Mouse (Mus musculus): ENCODE data around the gene Maml2.

The Maml2 gene

GRCm38 (mm10) chr9:13492807-13493206 lies 195.1 kb downstream of the Maml2 start:
- DNase-seq (ENCODE audit: low read depth) = no peak

DNA sequence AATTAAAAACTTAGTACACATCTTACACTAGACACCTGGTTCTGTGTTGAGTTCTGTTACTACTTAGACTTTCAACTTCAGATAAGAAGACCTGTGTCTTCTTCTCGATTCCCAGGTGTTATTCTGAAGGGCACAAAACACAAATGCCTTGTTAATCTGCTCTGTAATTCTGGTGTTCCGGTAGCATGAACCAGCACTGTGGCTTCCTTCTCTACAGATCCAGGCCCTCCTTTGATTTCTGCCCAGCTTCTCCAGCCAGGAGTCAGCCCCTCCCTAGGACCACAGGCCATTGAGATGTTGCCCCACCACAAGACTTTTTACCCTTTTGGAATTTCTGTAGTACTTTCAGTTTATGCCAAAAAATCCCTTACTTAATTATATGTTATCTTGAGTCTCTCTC lies 196.0 kb downstream of the Maml2 start:
- DNase-seq (ENCODE audit: low read depth) = no peak

- DNase-seq (ENCODE audit: low read depth) = no peak
Measured at GRCm38 (mm10) chr9:13495530-13495929, 197.8 kb downstream of the Maml2 start.

DNA sequence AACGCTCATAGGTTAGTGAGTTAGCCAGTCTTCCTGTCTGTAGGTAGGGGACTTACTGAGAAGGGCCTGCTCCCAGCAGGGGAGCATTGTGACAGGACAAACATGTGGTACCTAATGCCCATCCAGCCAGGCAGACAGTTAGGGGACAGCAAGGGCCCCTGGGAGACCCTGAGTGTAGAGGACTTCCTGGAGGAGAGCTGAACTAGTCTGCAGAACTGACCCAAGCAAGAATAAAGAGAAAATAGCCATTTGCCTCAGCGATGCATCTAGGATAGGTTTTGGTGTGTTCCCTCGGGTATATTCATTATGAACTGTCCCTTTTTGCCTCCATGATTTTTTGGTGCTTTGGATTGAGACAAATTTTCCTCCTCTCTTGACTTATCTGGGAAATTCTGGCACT lies 199.3 kb downstream of the Maml2 start:
- no peak for DNase-seq (ENCODE audit: low read depth)

- no peak for DNase-seq (ENCODE audit: low read depth)
Measured at GRCm38 (mm10) chr9:13497690-13498333, 200.1 kb downstream of the Maml2 start.

- no peak for DNase-seq (ENCODE audit: low read depth)
Measured at GRCm38 (mm10) chr9:13500045-13500444, 202.3 kb downstream of the Maml2 start.

- no peak for DNase-seq (ENCODE audit: low read depth)
Measured at GRCm38 (mm10) chr9:13505024-13505423, 207.3 kb downstream of the Maml2 start.

DNA sequence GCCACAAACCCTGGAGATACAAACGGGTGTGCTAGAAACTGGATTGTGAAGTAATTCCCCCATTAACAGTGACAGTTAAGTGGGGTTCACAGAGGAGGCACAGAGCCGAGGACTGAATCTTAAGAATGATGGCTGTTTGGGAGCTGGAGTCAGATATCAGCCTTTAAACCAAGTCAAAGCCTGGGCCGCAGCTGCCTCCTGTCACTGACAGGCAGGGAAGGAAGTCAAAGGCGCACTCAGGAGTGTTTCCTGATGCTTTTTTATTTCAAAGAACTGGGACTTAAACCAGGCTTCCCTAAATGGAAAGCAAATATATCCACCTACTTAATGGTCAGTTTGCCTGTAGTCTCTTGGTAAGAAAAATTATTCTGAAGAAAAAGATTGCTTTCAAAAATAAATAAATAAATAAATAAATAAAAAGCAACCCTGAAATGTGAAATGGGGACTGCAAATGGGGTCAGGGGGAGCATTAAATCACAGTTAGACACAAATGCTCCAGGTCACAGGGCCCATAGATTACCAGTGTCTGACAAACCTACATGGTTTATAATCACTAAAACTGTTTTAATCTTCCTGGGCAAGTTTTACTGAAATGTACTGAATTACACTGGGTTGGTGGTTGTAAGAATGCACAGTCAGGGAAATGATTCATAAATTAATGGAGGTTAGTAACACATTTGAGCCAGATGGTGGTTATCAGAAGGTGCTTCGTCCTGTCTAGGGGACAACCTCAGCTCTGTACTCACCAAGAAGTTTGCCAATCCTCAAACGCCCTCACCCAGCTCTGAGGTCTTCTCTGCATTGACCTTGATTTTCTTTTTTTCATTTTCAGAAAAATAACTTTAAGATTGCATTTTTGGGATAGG lies 209.4 kb downstream of the Maml2 start:
- DNase-seq (ENCODE audit: low read depth) = no peak

DNA sequence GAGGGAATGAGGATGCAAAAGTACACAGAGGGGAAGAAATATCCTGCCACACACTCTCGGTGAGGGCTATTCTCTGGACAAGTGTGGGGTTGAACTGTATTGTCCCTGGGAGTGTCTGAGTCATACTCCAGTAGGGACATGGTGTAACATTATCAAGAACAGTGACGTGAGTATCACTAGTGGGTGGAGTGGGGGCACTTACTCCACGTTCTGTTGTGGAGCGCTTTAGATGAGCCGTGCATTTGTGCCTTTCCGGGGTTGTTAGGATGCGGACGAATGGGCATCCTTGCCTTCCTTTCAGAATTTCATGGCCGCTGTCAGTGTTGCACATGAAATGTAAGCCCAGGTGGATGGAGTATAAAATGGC lies 210.0 kb downstream of the Maml2 start:
- no peak for DNase-seq (ENCODE audit: low read depth)

- peak; percentile 11 for DNase-seq (ENCODE audit: low read depth)
Measured at GRCm38 (mm10) chr9:13509751-13510150, 212.0 kb downstream of the Maml2 start.

DNA sequence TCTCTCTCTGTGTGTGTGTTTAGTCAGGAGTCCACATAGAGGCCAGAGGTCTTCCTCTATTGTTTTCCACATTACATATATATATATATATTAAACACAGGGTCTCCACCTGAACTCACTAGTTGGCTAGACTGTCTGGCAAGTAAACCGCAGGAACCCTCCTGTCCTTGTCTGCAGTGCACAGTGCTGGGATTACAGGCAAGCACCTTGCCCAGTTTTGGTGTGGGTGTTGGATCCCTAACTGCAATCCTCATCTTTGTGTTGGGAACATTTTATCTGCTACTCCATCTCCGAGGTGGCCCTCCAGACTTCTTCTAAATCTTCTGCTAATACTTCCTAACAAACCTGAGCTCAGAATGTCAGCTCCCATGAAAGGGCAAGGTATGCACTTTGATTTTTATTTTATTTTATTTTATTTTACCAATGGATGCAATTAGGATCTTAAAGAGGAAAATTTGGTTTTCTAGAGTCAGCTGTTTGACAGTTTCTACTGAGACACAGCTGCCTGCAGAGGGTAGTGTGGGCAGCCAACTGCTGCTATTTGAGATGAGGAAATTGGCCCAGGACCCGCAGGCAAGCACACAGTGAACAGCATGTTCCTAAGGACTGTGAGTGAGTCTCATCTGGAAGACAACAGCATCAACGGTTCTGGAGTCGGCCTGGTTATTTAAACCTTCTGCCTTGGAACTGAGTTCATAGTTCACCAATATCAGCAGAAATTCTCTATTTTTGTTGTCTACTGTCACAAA lies 213.0 kb downstream of the Maml2 start:
- DNase-seq (ENCODE audit: low read depth) = no peak

GRCm38 (mm10) chr9:13513135-13513534 lies 215.4 kb downstream of the Maml2 start:
- no peak for DNase-seq (ENCODE audit: low read depth)

DNA sequence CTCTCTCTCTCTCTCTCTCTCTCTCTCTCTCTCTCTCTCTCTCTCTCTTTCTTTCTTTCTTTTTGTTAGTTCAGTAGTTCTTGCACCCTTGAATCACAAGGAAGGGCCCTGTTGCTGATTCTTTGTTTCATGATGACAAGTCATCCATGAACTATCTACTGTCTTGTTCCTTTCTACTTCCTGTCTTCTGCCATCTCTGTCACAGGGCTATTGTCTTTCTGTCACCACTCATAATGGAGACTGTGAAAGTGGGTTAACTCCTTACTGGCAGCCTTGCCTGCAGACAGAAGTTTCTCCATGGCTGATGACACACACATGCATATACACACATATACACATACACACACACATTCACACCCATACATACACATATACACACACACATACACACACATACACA lies 216.7 kb downstream of the Maml2 start:
- no peak for DNase-seq (ENCODE audit: low read depth)

DNA sequence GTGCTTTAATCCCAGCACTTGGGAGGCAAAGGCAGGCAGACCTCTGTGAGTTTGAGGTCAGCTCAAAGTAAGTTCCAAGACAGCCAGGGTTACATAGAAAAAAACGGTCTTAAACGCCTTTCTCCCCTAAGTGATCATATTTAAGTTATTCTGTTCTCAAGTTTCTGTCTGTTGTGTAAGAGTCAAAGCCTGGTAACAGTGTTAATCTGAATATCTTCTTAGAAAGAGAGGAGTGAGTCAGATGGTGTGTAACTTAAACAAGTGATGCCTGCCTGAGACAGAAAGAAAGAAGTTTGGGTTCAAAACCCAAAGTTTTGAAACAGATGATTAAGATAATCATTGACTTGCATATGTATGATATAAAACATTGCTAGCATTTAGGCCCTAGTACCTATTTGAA lies 218.2 kb downstream of the Maml2 start:
- DNase-seq (ENCODE audit: low read depth) = no peak

- no peak for DNase-seq (ENCODE audit: low read depth)
Measured at GRCm38 (mm10) chr9:13518031-13518430, 220.3 kb downstream of the Maml2 start.

- no peak for DNase-seq (ENCODE audit: low read depth)
Measured at GRCm38 (mm10) chr9:13518441-13518971, 220.7 kb downstream of the Maml2 start.

DNA sequence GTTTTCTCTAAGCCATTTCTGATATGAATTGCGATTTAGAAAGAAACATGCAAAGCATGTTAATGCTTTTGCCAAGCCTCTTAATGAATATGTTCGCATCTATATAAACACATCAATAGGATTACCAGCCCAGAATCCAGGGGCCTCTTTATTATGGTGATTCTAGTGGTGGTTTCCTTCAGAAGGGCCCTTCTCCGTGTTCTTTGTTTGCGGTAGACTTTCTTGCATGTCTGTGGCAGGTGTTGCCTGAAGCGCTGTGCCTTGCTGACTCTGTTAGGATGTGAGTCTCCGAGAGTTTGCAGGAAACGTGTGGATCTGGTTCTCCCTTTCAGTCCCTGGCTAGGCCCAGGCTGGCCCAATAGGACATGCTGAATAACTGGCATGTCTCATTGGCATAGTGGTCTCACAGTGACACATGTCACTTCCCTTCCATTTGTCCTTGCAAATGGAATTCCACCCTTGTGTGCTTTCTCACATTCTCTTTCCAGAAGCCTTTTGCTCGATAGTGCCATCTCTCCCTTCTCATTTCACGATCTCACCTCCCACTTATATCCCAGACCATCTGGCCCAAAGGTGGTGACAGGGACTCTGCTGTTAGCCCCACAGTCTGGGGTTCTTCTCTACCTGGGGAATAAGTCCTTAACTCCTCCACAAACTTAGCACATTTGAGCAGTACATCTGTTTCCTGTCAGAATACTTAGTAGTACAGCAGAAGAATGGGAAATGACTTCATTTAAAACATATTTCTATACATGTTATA lies 224.5 kb downstream of the Maml2 start:
- no peak for DNase-seq (ENCODE audit: low read depth)

DNA sequence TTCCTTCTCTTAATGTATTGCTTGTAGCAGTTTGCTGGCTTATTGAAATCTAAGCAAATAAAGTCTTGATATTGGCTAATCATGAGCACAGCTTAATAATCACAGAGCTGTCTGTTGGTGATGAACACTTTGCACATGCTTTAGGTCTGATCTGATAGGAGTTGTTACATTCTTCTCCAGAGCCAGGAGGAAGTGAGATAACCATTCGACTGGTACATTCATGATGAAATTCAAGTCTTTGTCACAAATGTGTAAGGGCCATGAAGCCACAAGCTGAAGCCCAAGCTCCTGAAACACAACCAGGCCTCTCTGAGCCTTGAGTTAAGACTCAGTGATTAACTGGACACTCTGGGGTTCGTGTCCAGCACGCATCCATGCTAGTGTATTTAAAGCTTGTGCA lies 225.3 kb downstream of the Maml2 start:
- DNase-seq (ENCODE audit: low read depth) = no peak

- no peak for DNase-seq (ENCODE audit: low read depth)
Measured at GRCm38 (mm10) chr9:13525075-13525474, 227.3 kb downstream of the Maml2 start.

GRCm38 (mm10) chr9:13525561-13526255 lies 228.0 kb downstream of the Maml2 start:
- DNase-seq (ENCODE audit: low read depth) = no peak

DNA sequence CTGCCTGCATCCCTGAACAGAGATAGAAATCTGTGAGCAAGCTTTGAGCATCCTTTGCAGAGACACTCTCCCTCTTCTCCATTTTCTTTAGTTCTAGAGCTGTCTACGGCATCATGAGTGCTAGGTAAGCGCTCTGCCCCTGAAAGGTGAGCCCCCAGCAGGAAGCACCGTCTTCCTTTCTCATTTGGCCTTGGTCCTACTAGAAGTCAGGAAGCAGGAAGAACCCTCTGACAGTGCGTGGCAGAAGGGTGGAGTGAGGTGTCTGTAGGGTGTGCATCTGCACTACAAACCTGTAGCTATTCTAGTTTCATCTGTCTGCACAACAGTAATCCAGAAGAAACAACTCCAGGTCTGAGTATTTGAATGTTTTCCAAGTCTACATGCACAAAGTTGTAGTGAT lies 232.8 kb downstream of the Maml2 start:
- DNase-seq (ENCODE audit: low read depth) = no peak

All from induced T-regulatory cell, adult 2 months (primary cell).